Mouse (Mus musculus): Measurements from ENCODE around the gene Stx17. TPM values are rescaled to one million over a fixed set of nuclear protein-coding genes. Genes with fewer than 3 reads are reported as not detected.

Gene Stx17
- polyA plus RNA-seq, 2 experiments = 6.4 to 15.3 TPM

DNA sequence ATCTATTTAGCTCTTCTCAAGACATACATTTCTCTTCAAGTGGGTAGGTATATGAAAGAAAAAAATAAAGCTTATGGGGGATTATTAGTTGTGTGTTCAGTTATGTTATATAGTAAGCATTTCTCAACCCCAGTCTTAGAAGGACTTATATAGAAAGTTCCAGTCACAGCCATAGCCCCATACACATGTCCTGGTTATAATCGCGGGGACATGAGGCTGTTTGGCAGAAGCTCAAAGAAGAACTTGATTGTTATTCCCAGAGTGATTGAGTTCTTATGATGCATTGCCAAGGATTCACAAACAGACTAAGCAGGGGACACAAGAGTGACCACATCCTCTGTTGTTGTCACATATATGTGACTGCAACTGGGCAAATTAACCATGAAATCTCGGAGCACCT, 51.0 kb downstream of the Stx17 start:
- DNase-seq (ENCODE audit: low read depth in 3 of 3, low spot score in 3 of 3) = no peak
- Histone ChIP-seq H3K27me3 (ENCODE audit: control insufficient read depth, insufficient read depth, low read length) (no peaks in the 10 kb centered on the region), H3K4me1 (replicated peaks; ENCODE audit: control insufficient read depth in 2 of 2, insufficient read depth in 2 of 2, low read length in 1 of 2) (no peaks in the 10 kb centered on the region), H3K9me3 (ENCODE audit: control insufficient read depth, low read length) (no peaks in the 10 kb centered on the region), H3K4me3 (ENCODE audit: insufficient read depth in 1 of 2, low read depth in 2 of 2, low read length in 2 of 2) (no peak overlapping the region), H3K36me3 (replicated peaks; ENCODE audit: control insufficient read depth, insufficient read depth, low read depth) (no peaks in the 10 kb centered on the region), H3K9ac (replicated peaks) (no peak overlapping the region), H3K27ac (no peak overlapping the region), H3K4me2 (ENCODE audit: low read depth) (no peak overlapping the region)
- no peak for ATAC-seq (ENCODE audit: insufficient read depth)
- TF ChIP-seq CTCF (IDR thresholded peaks at IDR 0.05; ENCODE audit: low read depth) (no peak), EP300 (IDR thresholded peaks at IDR 0.05; ENCODE audit: low read depth) (no peak)
- WGBS (ENCODE audit: insufficient replicate concordance) = 91% methylated on average over 3 of the region's 3 CpGs

DNA sequence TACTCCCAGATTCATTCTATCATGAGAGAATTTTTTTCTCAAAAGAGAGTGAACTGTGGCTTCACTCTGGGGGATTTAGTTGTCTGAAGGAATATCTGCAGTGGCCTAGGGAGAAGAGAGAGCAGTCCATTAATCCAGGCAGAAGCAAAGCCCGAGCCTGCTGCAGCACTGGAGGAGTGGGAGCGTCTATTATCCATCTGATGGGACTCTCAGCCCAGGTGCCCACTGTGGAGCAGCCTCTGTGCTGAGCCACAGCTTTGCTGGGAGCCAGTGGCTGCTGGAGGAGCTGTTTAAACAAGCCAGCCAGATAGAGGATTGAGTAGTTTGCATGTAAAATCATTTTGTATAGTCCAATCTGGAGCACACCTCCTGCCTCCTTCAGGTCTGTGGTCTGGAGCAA, 56.2 kb downstream of the Stx17 start:
- no peaks in the 10 kb centered on the region for H3K9me3 ChIP-seq (ENCODE audit: control insufficient read depth, low read length)
- no peak overlapping the region for H3K4me2 ChIP-seq (ENCODE audit: low read depth)
- H3K4me1 ChIP-seq (replicated peaks; ENCODE audit: control insufficient read depth in 2 of 2, insufficient read depth in 2 of 2, low read length in 1 of 2) = peaks cover 10% of the 10 kb centered on the region in 2 experiments
- H3K9ac ChIP-seq (replicated peaks) = no peak overlapping the region
- TF ChIP-seq CTCF (IDR thresholded peaks at IDR 0.05; ENCODE audit: low read depth) = no peak
- no peak for TF ChIP-seq EP300 (IDR thresholded peaks at IDR 0.05; ENCODE audit: low read depth)
- H3K4me3 ChIP-seq (ENCODE audit: insufficient read depth in 1 of 2, low read depth in 2 of 2, low read length in 2 of 2) = no peak overlapping the region
- no peak overlapping the region for H3K27ac ChIP-seq
- DNase-seq (ENCODE audit: low read depth in 3 of 3, low spot score in 3 of 3) = no peak
- H3K27me3 ChIP-seq (ENCODE audit: control insufficient read depth, insufficient read depth, low read length) = no peaks in the 10 kb centered on the region
- H3K36me3 ChIP-seq (replicated peaks; ENCODE audit: control insufficient read depth, insufficient read depth, low read depth) = no peaks in the 10 kb centered on the region; the same call in 1 of the 2 replicates
- ATAC-seq (ENCODE audit: insufficient read depth) = no peak
- WGBS (ENCODE audit: insufficient replicate concordance) = 63% methylated on average over 2 of the region's 2 CpGs

DNA sequence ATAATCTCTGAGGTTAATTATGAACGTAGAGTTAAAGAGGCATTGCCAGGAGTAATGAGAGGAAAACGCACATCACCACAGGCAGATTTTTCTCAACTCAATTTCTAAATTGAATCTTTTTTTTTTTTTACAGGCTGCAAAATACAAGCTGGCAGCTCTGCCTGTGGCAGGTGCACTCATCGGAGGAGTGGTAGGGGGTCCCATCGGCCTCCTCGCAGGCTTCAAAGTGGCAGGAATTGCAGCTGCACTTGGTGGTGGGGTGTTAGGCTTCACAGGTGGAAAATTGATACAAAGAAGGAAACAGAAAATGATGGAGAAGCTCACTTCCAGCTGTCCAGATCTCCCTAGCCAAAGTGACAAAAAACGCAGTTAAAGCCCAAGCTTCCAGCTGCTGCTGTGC, 56.7 kb downstream of the Stx17 start:
- no peak for DNase-seq (ENCODE audit: low read depth in 3 of 3, low spot score in 3 of 3)
- H3K27ac ChIP-seq = no peak overlapping the region
- no peaks in the 10 kb centered on the region for H3K9me3 ChIP-seq (ENCODE audit: control insufficient read depth, low read length)
- no peak overlapping the region for H3K4me3 ChIP-seq (ENCODE audit: insufficient read depth in 1 of 2, low read depth in 2 of 2, low read length in 2 of 2)
- no peaks in the 10 kb centered on the region; the same call in 1 of the 2 replicates for H3K36me3 ChIP-seq (replicated peaks; ENCODE audit: control insufficient read depth, insufficient read depth, low read depth)
- peaks cover 10% of the 10 kb centered on the region in 2 experiments for H3K4me1 ChIP-seq (replicated peaks; ENCODE audit: control insufficient read depth in 2 of 2, insufficient read depth in 2 of 2, low read length in 1 of 2)
- no peak overlapping the region for H3K4me2 ChIP-seq (ENCODE audit: low read depth)
- WGBS (ENCODE audit: insufficient replicate concordance) = 75% methylated on average over 6 of the region's 6 CpGs
- no peak overlapping the region for H3K9ac ChIP-seq (replicated peaks)
- H3K27me3 ChIP-seq (ENCODE audit: control insufficient read depth, insufficient read depth, low read length) = no peaks in the 10 kb centered on the region
- TF ChIP-seq EP300 (IDR thresholded peaks at IDR 0.05; ENCODE audit: low read depth) (no peak), CTCF (IDR thresholded peaks at IDR 0.05; ENCODE audit: low read depth) (no peak)
- ATAC-seq (ENCODE audit: insufficient read depth) = no peak

DNA sequence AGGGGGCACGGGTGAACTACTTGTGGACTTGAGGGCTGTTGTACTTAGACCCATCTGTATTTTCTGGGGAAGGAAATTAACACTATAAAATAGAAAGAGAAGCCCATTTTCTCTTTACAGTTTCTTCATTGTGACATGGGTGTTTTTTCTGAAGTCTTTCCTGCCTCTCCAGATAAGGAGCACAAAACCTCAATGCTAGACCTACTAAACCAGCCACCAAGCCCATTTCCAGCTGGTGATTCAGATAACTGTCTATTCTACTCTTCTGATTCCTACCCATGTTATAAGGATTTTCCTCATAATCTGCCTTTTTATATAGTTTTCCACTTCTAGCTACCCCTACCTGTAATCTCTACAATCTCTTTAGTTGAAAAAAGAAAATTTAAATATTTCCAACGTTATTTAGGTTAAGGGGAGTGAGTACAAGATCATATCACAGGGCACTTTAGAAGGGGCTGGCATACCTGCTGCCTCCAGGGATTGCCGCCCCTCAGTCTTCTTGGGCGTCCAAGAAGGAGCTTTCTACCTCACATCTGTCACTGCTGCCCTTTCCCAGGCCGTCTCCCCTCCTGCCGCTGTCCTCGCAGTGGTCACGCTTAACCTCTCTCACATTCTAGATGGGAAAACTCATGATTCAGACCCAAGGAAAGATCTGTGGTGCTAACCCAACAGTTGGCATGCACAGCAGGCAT, 57.5 kb downstream of the Stx17 start:
- 48% methylated on average over 8 of the region's 8 CpGs for WGBS (ENCODE audit: insufficient replicate concordance)
- Histone ChIP-seq H3K9ac (replicated peaks) (0 out of 2 replicates have a peak overlapping the region, but pooled peaks have one; percentile 3), H3K4me2 (ENCODE audit: low read depth) (peak overlapping the region; percentile 31; the same call in 1 of the 2 replicates), H3K4me3 (ENCODE audit: insufficient read depth in 1 of 2, low read depth in 2 of 2, low read length in 2 of 2) (no peak overlapping the region), H3K27ac (no peak overlapping the region), H3K4me1 (replicated peaks; ENCODE audit: control insufficient read depth in 2 of 2, insufficient read depth in 2 of 2, low read length in 1 of 2) (peaks cover 10% of the 10 kb centered on the region in 2 experiments), H3K27me3 (ENCODE audit: control insufficient read depth, insufficient read depth, low read length) (no peaks in the 10 kb centered on the region), H3K36me3 (replicated peaks; ENCODE audit: control insufficient read depth, insufficient read depth, low read depth) (no peaks in the 10 kb centered on the region; the same call in 1 of the 2 replicates), H3K9me3 (ENCODE audit: control insufficient read depth, low read length) (no peaks in the 10 kb centered on the region)
- DNase-seq (ENCODE audit: low read depth in 3 of 3, low spot score in 3 of 3) (peak; percentile 17 to 47 (median 31)), ATAC-seq (ENCODE audit: insufficient read depth) (peak; percentile 71; the same call in 1 of the 2 replicates)
- TF ChIP-seq EP300 (IDR thresholded peaks at IDR 0.05; ENCODE audit: low read depth) (peak; percentile 75), CTCF (IDR thresholded peaks at IDR 0.05; ENCODE audit: low read depth) (no peak)

DNA sequence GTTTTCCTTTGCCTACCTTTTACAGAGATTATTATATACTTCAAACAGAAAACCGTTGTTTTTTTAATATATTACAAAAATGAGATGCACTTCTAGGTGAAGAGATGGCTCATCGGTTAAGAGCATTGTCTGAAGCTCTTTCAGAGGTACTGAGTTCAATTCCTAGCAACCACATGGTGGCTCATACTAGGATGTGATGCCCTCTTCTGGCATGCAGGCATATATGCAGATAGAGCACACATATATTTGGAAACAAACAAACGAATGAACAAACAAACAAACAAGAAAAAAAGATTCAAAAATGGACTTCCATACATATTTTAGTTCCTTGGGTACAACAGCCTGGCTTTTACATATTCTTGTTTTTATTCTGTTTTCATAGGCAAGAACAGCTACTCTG, 73.2 kb downstream of the Stx17 start:
- 68% methylated on average over 3 of the region's 3 CpGs for WGBS (ENCODE audit: insufficient replicate concordance)

More for the DNA sequence above, 73.2 kb downstream of the Stx17 start:
- ATAC-seq (ENCODE audit: insufficient read depth) (no peak), DNase-seq (ENCODE audit: low read depth in 3 of 3, low spot score in 3 of 3) (no peak)
- Histone ChIP-seq H3K4me1 (replicated peaks; ENCODE audit: control insufficient read depth in 2 of 2, insufficient read depth in 2 of 2, low read length in 1 of 2) (no peaks in the 10 kb centered on the region), H3K9me3 (ENCODE audit: control insufficient read depth, low read length) (no peaks in the 10 kb centered on the region), H3K27me3 (ENCODE audit: control insufficient read depth, insufficient read depth, low read length) (no peaks in the 10 kb centered on the region), H3K9ac (replicated peaks) (no peak overlapping the region), H3K27ac (no peak overlapping the region), H3K4me2 (ENCODE audit: low read depth) (no peak overlapping the region), H3K36me3 (replicated peaks; ENCODE audit: control insufficient read depth, insufficient read depth, low read depth) (no peaks in the 10 kb centered on the region; the same call in 1 of the 2 replicates), H3K4me3 (ENCODE audit: insufficient read depth in 1 of 2, low read depth in 2 of 2, low read length in 2 of 2) (no peak overlapping the region)
- TF ChIP-seq CTCF (IDR thresholded peaks at IDR 0.05; ENCODE audit: low read depth) (peak; percentile 34; the same call in 1 of the 2 replicates), EP300 (IDR thresholded peaks at IDR 0.05; ENCODE audit: low read depth) (no peak)

All from liver, embryonic 14.5 days (tissue).